Mouse (Mus musculus) neural tube, embryonic 10.5 days (tissue): Measurements from ENCODE around the gene Aknad1.

Experiments used
- DNase-seq: peaks from one replicate; pipeline ENCODE4 v3.0.0-alpha.2; 2017; ENCODE audit warnings: low spot score; ENCODE audit errors: extremely low spot score

The Aknad1 gene

DNA sequence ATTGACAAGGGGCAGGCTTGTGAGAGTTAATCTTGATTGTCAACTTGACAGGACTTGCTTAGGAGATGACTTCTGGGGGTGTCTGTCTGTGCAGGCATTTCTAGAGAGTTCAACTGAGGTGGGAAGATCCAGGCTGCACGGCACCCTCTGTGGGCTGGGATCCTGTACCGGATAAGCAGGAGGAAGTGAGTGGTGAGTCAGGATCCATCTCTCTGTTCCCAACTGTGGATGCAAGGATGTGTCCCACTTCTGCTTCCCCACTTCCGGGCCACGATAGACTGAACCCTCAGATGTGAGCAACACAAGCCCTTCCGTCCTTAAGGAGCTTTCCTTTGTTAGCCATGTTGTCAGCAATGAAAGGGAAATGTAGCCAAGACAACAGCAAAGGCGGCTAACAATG is 47.1 kb downstream of the Aknad1 start:
- no peak for DNase-seq

DNA sequence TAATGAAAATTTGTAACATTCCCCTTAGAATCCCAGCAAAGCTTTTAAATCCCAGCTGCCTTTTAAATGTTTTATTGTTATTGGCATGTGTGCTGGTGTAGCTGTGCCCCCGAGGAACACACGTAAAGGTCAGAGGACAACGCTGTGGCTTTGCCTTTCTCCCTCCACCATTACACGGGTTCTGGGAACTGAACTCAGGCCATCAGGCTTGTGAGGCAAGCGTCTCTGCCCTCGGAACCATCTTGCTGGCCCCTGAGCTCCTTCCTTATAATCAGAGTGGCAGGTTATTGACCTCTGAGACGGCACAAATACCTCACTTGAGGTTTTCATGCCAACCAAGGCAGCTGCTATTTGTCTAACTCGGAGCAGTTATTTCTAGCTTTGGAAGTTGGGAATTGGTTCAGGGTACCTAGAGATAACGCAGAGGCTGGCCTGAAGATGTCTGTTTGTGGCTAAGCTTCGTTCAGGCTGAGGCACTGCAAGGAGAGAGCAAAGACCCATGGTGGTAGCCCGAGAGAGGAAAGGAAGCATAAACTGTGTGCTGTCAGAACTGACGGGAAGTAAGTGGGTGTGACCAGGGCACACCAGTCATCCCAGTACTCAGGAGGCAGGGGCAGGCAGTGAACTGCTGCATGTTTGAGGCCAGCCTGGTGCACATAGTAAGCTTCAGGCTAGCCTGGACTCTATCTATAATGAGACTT is 48.4 kb downstream of the Aknad1 start:
- no peak for DNase-seq

DNA sequence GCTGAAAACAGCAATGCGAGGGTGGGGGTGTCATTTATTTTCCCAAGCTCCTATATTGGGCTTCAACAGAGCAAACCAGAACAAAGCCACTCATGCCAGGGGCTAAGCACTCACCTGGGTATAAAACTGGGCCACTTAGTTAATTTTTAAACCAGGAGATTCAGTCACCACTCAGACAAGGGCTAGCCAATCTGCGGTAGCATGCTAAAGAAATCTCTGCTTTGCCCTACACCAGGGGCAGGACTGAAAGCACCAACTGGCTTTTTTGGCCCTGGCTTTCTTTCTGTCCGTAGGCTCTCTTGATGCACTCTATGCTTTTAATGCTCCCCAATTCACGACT is 49.0 kb downstream of the Aknad1 start:
- no peak for DNase-seq

DNA sequence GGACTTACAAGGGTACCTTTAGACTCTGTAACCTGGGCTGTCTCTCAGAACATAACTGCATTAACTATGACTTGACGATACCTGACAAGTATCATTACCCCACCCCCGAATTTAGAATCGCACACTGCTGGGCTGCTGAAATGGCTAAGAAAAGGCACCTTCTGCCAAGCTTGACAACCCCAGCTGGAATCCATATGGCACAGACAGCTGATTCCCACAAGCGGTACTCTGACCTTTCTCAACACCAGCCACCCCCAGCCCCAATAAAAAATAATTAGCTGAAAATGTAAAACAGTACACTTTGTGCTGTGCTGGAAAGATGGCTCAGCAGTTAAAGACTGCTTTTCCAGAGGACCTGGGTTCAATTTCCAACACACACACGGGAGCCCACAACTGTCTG is 49.8 kb downstream of the Aknad1 start:
- no peak for DNase-seq

DNA sequence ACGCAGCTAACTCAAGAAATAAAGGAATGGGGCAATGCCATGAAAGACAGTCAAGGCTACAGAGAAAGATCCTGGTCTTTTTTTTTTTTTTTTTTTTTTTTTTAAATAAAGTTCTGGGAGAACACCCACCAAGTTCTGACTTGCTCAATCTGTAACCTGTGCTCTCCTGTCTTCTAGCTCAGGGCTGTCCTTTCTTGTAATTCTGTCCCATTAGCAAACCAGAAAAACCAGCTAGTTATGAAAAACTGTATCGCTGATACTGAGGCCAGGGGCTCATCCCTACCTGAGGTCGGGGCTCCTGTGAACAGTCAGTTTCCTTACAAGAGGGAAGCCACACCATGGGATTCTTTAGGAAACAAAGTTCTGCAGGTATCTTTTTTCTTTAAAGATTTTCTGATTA is 51.0 kb downstream of the Aknad1 start:
- no peak for DNase-seq

DNA sequence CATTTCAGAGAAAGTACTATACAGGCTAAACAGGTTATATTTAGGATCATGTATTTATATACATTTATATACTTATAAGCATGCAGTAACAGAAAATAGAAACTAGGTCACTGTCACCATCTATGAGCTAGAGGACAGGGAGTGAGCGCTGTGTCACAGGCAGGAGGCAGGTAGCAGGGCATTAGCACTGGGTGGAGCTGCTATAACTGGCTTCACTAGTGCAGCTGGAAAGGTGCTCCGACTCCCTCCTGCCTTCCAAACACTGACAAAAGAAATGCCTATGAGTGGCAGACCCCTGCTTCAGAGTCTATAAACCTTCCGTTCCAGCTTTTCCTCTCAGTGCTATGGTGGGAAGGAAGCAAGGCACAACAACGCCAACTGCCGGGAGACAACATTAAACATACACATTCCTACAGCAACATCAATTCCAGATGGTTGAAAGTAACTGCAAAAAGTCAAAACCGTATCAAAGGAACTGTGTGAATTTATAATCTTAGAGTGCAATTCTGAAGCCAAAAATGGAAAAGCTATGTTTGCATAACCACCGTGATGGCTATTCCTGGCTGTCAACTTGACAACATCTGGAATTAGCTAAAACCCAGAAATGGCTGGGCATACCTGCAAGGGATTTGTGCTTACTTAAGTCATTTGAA is 51.7 kb downstream of the Aknad1 start:
- no peak for DNase-seq

DNA sequence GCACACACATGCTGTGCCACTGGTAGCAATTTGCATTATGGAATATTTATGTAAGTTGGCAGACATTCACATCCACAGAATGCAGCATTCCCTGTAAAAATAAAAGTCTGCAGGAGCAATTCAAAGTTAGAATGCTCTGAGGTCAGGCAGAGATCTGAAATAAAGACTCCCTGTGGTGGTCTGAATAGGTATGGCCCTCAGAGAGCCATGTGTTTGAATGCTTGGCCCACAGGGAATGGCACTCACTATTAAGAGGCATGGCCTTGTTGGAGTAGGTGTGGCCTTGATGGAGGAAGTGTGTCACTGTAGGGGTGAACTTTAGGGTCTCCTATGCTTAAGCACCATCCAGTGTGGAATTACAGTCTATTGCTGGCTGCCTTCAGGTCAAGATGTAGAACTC is 53.0 kb downstream of the Aknad1 start:
- DNase-seq: no peak

DNA sequence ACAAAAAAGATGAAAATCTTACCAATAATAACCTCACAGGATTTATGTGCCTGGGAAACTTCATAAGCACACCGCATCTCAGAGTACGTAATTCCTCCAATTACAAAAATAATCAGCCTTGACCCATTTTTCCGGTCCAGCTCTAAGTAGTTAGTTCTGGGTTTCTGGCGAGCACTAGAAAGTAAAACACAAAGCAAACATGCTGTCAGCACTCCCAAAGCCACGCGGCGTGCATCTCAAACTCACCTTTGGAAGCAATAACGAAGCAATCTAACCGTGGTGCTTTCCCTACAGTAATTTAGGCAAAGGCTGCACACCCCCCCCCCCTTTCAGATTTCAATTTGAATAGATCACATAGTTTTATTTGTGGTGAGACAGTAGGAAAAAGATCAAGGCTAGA is 55.3 kb downstream of the Aknad1 start:
- no peak for DNase-seq

DNA sequence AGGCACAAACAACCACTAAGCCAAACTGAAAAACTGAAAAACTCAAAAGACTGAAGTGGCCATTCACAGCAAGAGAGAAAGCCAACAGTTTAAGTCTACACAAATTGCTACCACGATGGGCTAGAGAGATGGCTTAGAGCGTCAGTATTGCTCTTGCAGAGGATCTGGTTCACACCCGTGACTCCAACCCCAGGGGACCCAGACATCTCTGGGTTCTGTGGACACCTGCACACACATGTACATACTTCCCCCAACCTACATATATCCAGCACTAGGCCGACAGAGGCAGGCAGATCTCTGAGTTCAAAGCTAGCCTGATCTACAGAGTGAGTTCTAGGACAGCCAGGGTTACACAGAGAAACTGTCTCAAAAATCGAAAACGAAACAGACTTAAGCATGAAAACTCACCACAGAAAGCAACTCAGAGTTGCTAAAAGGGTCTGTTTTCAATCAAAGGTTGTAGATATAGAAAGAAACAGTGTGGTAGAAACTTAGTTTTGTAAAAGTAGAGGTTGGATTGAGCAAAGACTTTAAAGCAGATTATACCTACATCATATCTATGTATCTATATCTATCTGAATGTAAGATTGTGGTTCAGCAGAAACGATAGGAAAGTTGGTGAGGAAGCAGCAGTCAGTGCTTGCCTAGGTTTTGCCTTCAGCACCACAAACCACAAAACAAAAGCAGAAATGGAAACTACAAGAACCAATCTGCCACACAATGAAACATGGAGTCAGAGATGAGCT is 56.3 kb downstream of the Aknad1 start:
- DNase-seq: no peak

DNA sequence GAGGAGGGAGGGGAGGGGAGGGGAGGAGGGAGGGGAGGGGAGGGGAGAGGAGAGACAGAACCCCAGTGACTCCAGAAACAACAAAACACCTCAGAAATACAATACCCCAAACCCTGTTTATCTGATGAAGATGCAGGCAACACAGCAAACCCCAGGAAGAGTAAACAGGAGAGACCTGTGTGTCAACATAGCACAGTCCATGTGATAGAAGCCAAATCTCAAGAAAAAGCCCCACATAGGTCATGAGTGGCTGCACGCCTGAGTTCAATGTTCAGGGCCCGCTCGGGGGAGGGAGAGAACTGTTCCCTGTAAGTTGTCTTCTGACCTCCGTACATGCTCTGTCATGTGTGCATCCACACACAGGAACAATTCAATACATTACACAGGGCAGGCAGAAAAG is 56.9 kb downstream of the Aknad1 start:
- no peak for DNase-seq

DNA sequence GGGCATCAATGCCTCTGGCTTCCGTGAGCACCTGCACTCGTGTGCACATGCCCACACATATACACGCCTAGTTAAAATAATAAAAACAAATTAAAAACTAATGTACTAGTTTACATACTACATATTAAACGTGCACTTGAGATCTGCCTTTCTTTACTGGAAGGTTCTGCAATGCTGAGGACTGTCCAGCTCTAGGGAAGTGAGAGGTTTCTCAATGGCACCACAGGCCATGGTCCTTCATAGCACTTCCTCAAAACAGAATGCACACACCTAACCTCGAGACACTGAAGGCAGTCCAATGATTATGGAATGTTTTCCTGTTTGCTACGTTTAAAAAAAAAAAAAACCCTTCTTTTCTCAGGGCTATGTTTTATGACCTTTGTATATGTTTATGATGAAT is 58.3 kb downstream of the Aknad1 start:
- no peak for DNase-seq

DNA sequence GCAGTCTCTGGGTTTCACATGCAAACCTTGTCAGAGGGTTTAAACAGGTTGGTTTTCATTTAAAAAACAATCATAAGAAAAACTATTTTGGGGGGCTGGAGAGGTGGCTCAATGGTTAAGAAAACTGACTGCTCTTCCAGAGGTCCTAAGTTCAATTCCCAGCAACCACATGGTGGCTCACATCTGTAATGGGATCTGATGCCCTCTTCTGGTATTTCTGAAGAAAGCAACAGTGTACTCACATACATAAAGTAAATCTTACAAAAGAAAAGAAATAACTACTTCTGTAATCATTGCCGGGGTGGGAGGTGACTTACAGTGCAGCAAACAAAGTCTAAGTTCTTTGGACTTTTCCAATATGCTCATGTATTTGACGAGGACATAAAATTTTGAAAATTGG is 58.9 kb downstream of the Aknad1 start:
- DNase-seq: no peak

DNA sequence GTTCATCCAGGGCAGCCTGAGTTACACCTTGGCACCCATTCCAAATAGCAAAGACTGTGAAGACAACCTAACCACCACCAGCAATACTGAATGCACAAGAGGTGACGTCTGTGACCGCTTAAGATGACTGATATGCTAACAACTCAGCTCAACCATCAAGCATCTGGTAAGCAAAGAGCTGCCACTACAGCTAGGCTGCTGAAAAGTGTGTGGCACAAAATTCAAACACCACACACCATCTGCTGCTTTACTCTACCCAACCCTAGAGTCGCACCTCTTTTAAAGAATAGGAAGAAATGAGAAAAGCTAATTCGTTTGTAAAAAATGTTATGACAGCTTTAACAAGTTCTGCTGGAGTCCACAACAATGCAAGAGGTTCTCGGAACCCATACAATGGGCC is 66.2 kb downstream of the Aknad1 start:
- no peak for DNase-seq

DNA sequence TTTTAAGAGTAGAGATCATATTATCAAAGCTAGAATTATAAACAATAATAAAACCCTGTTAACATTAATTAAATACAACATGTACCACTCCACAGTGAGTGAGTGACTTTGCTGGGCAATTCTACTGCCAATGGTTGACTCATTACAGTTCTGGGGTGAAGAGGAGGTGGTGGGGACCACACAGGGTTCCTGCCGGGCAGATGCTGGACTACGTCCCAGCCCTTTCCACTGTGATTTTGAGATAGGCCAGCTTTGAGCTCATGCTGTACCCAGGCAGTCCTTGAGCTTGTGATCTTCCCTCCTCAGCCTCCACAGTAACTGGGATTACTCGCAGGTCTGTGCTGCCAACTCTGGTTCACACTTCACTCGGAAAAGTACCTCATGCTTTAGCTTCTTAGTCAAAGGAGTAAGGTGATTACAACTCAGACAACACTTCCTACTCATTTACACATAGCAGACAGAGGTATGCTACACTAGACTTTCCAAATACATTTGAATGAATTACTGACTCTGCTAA is 71.3 kb downstream of the Aknad1 start:
- DNase-seq: no peak

DNA sequence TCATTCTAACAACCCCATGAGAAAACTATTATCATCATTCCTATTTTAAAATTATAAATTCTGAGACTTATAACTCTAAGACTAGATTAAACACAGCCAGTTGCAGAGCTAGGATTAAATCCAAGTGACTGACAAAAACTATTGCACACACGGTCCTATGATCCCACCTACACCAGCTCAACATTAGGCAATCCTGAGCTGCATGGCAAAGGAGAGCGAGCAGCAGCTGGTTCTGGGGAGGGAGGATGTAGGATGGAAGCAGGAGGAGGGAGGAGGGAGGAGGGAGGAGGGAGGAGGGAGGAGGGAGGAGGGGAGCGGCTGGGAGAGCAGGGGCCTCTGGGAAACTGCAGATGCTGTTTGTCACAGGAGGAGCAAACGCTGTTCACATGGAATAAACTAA is 76.2 kb downstream of the Aknad1 start:
- no peak for DNase-seq

DNA sequence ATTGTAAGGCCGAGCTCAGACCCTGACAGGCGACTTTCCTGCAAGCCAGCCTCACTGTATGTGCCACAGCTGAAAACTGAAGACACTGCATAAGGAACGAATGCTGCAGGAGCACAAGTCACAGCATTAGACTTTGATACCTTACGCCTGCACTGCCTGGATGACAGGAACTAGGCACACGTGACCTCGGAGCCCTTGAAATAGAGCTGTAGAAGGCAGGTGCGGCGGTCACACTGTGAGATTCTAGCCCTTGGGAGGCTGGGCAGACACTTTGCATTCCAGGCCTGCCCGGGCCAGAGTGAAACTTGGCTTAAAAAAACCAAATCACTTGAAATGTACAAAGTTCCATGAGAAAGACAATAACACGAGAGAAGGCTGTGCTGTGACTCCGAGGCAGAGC is 91.0 kb downstream of the Aknad1 start:
- DNase-seq: no peak

DNA sequence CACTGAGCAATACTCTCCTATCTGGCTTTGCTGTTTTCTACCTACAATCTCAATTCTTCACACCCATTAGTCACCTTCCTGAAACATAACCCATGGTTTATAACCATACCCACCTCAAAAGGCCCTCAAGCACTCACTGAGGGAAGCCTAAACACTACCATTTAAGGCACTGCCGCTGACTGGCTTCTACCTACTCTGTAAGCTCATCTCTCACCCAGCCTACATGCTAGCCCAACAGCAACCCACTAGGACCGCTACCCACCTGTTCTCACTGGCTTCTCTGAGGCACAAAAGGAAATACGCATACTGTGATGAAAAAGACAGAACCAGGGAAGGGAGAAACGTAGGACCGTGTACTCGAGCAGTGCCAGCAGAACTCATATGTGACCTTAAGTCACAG is 92.3 kb downstream of the Aknad1 start:
- DNase-seq: no peak
